Mouse (Mus musculus): ENCODE measurements around the gene H2-D1.
A peak's percentile ranks its signal among the peaks of the same experiment; 100 is the strongest.
"Not testable (repeated sequence)": the region's sequence is repeated elsewhere in the genome, so short reads cannot be mapped to it uniquely, and the experiment has no call there.

H2-D1 gene

GRCm38 (mm10) chr17:35257378-35257777, 5.2 kb upstream of the H2-D1 start:
- DNase-seq (ENCODE audit: low spot score), result no peak

- peak; percentile 97 for DNase-seq (ENCODE audit: low spot score)
Measured at GRCm38 (mm10) chr17:35257824-35258491, 4.6 kb upstream of the H2-D1 start.

GRCm38 (mm10) chr17:35258492-35259478, 3.7 kb upstream of the H2-D1 start:
- no peak for DNase-seq (ENCODE audit: low spot score)

- DNase-seq (ENCODE audit: low spot score), result no peak
Measured at GRCm38 (mm10) chr17:35259621-35260020, 2.9 kb upstream of the H2-D1 start.

GRCm38 (mm10) chr17:35261651-35262050, 879 bp upstream of the H2-D1 start:
- no peak for DNase-seq (ENCODE audit: low spot score)

- no peak for DNase-seq (ENCODE audit: low spot score)
Measured at GRCm38 (mm10) chr17:35263523-35263883, 973 bp downstream of the H2-D1 start.

- DNase-seq (ENCODE audit: low spot score), result no peak
Measured at GRCm38 (mm10) chr17:35267399-35268086, 5.0 kb downstream of the H2-D1 start.

- peak; percentile 71 for DNase-seq (ENCODE audit: low spot score)
Measured at GRCm38 (mm10) chr17:35269653-35270347, 7.3 kb downstream of the H2-D1 start.

- DNase-seq (ENCODE audit: low spot score), result no peak
Measured at GRCm38 (mm10) chr17:35272249-35272648, 9.7 kb downstream of the H2-D1 start.

GRCm38 (mm10) chr17:35274770-35275169, 12.2 kb downstream of the H2-D1 start:
- peak; percentile 86 for DNase-seq (ENCODE audit: low spot score)

- no peak for DNase-seq (ENCODE audit: low spot score)
Measured at GRCm38 (mm10) chr17:35276304-35276864, 13.9 kb downstream of the H2-D1 start.

- no peak for DNase-seq (ENCODE audit: low spot score)
Measured at GRCm38 (mm10) chr17:35278049-35278448, 15.5 kb downstream of the H2-D1 start.

- DNase-seq (ENCODE audit: low spot score), result no peak
Measured at GRCm38 (mm10) chr17:35278957-35279688, 16.6 kb downstream of the H2-D1 start.

GRCm38 (mm10) chr17:35280276-35280675, 17.7 kb downstream of the H2-D1 start:
- no peak for DNase-seq (ENCODE audit: low spot score)

- DNase-seq (ENCODE audit: low spot score), result no peak
Measured at GRCm38 (mm10) chr17:35285431-35285830, 22.9 kb downstream of the H2-D1 start.

GRCm38 (mm10) chr17:35295796-35296195, 33.3 kb downstream of the H2-D1 start:
- not testable (repeated sequence) for DNase-seq (ENCODE audit: low spot score)

- not testable (repeated sequence) for DNase-seq (ENCODE audit: low spot score)
Measured at GRCm38 (mm10) chr17:35300261-35300945, 37.9 kb downstream of the H2-D1 start.

- DNase-seq (ENCODE audit: low spot score), result peak; percentile 90
Measured at GRCm38 (mm10) chr17:35301645-35302258, 39.2 kb downstream of the H2-D1 start.

GRCm38 (mm10) chr17:35303271-35303670, 40.7 kb downstream of the H2-D1 start:
- no peak for DNase-seq (ENCODE audit: low spot score)

All from adipocyte (in vitro differentiated cells).